Mouse (Mus musculus) embryonic fibroblast, embryonic 13.5 days (primary cell): ENCODE measurements around the gene Mycbpap. TPM values are rescaled to one million over a fixed set of nuclear protein-coding genes. Genes with fewer than 3 reads are reported as not detected.

Source experiments
- H3K27ac ChIP-seq: 2 replicates; pipeline ENCODE4 v1.5.1; 2012; ENCODE audit warnings: low read length, control low read depth, inconsistent platforms; ENCODE audit not compliant: insufficient read depth
- H3K4me1 ChIP-seq: 2 replicates; pipeline ENCODE4 v1.6.1; 2011; ENCODE audit warnings: low read length; ENCODE audit not compliant: control insufficient read depth, insufficient read depth
- H3K4me3 ChIP-seq: 2 replicates; pipeline ENCODE4 v1.5.1; 2011; ENCODE audit warnings: mild to moderate bottlenecking, control low read depth, low read length; ENCODE audit not compliant: insufficient read depth
- CTCF ChIP-seq: IDR thresholded peaks from 2 replicates; pipeline ENCODE4 v1.5.1; 2011; ENCODE audit warnings: mild to moderate bottlenecking, control low read depth, low read length, moderate library complexity, borderline replicate concordance; ENCODE audit not compliant: insufficient read depth
- POLR2A ChIP-seq: IDR thresholded peaks from 2 replicates; pipeline ENCODE4 v1.6.1; 2011; ENCODE audit warnings: low read depth, mild to moderate bottlenecking, control low read depth, low read length, moderate library complexity
- polyA plus RNA-seq: library from polyadenylated mRNA; stranded (reverse); fragments of >200 nt; gene quantifications from 2 replicates; pipeline ENCODE4 v1.2.4, GENCODE M21; 2011; ENCODE audit warnings: low read depth; ENCODE audit not compliant: missing spikeins, insufficient read length

Gene Mycbpap
- polyA plus RNA-seq, 1 experiment: 2.0 TPM

- H3K4me3 ChIP-seq: no peak overlapping the region
- TF ChIP-seq CTCF (peak; percentile 4; the same call in 1 of the 2 replicates), POLR2A (no peak)
- no peak overlapping the region for H3K27ac ChIP-seq
- H3K4me1 ChIP-seq: no peaks in the 10 kb centered on the region
These were observed 38.1 kb downstream of the Mycbpap start for GRCm38 (mm10) chr11:94483436-94483835.

- TF ChIP-seq POLR2A (no peak), CTCF (no peak)
- Histone ChIP-seq H3K4me3 (no peak overlapping the region), H3K27ac (no peak overlapping the region), H3K4me1 (no peaks in the 10 kb centered on the region)
These were observed 38.8 kb downstream of the Mycbpap start for GRCm38 (mm10) chr11:94482738-94483137.

DNA sequence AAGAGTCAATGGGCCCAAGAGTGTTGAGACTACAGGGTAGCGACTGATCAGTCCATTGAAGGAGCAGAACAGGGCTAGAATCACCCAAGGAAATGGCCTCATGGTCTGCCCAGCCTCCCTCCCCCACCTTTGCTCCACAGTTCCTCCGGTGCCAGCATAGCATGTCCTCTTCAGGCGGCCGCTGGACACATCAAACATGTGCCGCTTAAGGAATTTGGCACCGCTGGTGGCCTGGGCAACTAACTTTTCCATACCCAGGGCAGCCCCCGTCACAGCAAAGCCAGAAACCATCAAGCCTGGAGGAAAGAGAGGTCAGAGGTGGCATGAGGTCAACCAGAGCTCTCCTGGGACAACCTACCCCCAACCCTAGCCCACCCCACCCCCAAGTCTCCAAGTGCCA, 39.6 kb downstream of the Mycbpap start:
- no peak for TF ChIP-seq POLR2A
- TF ChIP-seq CTCF: no peak
- no peak overlapping the region for H3K27ac ChIP-seq
- no peaks in the 10 kb centered on the region for H3K4me1 ChIP-seq
- H3K4me3 ChIP-seq: no peak overlapping the region

- Histone ChIP-seq H3K4me3 (no peak overlapping the region), H3K27ac (no peak overlapping the region), H3K4me1 (no peaks in the 10 kb centered on the region)
- TF ChIP-seq POLR2A (no peak), CTCF (no peak)
These were observed 41.2 kb downstream of the Mycbpap start for GRCm38 (mm10) chr11:94480382-94480781.

DNA sequence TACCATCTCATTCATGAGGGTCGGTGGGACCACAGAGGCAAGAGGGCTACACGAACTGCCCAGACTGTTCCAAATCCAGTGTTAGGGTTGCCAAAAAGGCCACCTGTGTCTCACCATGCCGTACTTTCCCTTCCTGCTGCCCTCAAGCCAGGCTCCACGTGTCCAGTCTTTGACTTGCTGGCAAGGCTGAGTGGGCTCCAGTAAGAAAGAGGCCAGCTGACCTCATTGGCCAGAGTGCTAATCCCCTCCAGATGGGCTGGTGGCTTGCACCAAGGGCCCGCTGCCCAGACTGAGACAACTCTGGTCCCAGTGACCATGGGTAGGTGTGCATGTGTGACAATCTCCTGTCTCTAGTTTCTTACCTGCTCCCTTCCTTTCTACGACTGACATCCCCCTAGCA, 43.9 kb downstream of the Mycbpap start:
- Histone ChIP-seq H3K4me1 (no peaks in the 10 kb centered on the region), H3K27ac (no peak overlapping the region), H3K4me3 (no peak overlapping the region)
- no peak for TF ChIP-seq POLR2A
- TF ChIP-seq CTCF: no peak

- no peaks in the 10 kb centered on the region; the same call in 1 of the 2 replicates for H3K4me1 ChIP-seq
- TF ChIP-seq POLR2A: no peak
- no peak overlapping the region for H3K27ac ChIP-seq
- no peak overlapping the region for H3K4me3 ChIP-seq
These were observed 45.8 kb downstream of the Mycbpap start for GRCm38 (mm10) chr11:94475722-94476121.

DNA sequence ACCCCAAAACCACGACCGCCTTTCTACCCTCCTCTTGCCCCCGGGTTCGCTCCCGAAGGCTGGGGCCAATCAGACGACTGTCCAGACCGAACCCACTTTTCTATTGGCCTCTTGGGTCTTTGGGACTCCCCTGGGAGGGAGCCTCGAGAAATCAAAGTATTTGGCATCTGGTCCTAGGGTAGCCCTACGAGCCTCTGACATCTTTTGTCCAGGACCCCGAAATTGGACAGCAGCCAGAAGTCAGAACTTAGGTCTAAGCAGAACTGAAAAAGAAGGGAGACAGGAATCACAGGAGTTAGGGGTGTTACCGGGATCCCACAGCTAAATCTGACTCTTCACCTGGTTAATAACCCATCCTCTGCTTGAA, 47.0 kb downstream of the Mycbpap start:
- Histone ChIP-seq H3K4me3 (peak overlapping the region; percentile 28), H3K4me1 (no peaks in the 10 kb centered on the region; the same call in 1 of the 2 replicates), H3K27ac (no peak overlapping the region)
- TF ChIP-seq CTCF: no peak
- TF ChIP-seq POLR2A: no peak

DNA sequence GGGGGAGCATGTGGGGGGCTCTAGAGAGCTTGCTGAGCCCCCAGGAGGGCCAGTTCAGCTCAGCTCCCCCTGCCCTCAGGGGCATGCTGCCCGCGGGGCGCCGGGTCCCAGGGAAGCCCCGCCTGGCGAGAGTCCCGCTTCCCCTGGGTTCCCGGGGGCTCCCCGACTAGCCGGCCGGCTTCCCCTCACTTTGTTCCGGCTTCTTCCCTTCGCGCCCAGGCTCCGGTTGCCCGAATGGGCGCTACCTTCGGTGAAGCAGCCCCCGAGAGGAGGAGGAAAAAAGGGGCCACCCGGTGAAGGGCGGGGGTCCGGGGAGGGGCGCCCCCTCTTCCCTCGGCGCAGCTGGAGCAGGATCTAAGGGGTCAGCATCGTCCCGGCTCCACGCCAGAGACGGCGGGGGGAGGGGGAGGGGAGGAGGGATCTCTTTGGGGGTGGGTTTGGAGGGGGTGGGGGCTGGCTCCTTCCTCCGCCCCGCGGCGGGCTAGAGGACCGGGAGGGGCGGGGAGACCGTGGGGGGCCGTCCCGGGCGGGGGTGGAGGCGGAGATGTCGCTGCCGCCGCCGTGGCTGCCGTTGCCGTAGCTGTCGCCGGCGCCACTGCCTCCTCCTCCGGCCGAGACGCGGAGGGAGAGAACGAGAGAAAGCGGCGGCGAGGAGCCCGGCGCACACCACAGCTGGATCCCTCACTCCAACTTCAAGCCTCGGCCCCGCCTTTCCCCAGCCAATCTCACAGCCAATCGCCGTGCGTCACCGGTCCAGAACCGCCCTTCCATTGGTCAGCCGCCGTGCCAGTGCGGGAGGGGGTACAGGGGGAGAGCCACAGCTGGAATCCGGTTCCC, 47.6 kb downstream of the Mycbpap start, which contains the start of gene Cacna1g:
Cacna1g (minus strand) TSS at position 492 of the 837 bp plus-strand sequence.
- peak; percentile 67 for TF ChIP-seq POLR2A
- TF ChIP-seq CTCF: no peak
- Histone ChIP-seq H3K4me3 (peak within 1 kb of the TSS; percentile 46), H3K4me1 (peaks cover 4% of the 10 kb centered on the region), H3K27ac (peak within 1 kb of the TSS; percentile 29; the same call in 1 of the 2 replicates)

- TF ChIP-seq POLR2A (no peak), CTCF (no peak)
- peaks cover 5% of the 10 kb centered on the region for H3K4me1 ChIP-seq
- peak overlapping the region; percentile 29; the same call in 1 of the 2 replicates for H3K27ac ChIP-seq
- H3K4me3 ChIP-seq: peak overlapping the region; percentile 46
These were observed 48.4 kb downstream of the Mycbpap start for GRCm38 (mm10) chr11:94472916-94473706.

DNA sequence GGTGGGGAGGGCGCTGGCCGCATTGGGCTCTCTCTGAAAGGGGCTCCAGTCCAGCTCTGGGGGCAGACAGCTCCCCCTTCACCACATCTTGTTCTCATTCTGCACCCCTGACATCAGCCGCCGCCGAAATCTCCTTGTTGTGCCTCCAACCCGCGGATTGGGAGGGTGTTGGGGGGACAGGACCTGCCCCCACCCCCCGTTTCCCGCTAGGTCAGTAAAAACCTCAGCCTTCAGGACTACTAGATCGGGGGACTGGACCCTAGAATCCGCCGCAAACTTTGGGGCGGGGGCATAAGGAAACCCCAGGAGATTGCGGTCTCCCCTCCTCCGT, 49.0 kb downstream of the Mycbpap start:
- TF ChIP-seq CTCF (no peak), POLR2A (no peak)
- Histone ChIP-seq H3K27ac (peak overlapping the region; percentile 29; the same call in 1 of the 2 replicates), H3K4me1 (peaks cover 5% of the 10 kb centered on the region), H3K4me3 (peak overlapping the region; percentile 46)
